11 mouse cellular contexts compared by ENCODE assay signal in the genomic region with DNA sequence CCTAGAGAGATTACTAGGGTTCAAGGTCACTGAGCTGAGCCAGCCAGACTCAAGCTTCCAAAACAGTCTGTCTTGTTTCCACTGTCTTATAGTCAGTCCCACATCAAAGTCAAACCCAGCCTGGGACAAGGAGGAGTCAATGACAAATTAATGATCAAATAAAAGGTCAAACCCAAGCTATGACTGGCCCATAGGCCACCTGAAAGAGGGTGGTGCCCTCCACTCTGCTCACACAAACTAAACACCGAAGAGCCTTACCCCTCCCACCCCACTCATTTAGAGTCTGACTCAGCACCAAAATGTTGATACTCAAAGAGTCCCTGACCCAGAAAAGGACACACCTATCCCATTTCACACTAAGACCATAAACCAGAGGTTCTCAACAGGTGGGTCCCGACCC. TPM values are rescaled to one million over a fixed set of nuclear protein-coding genes. Genes with fewer than 3 reads are reported as not detected.
A peak's percentile ranks its signal among the peaks of the same experiment; 100 is the strongest.
DNase-seq lines count a peak whose midpoint lies in the region; ATAC-seq and TF ChIP-seq lines count a peak whose summit lies in the region.
"Had no signal": no experiment of that assay in that cellular context is flagged by ENCODE, and none has a peak within 500 bp of the region (broad histone marks: within the 10 kb centered on the region; RNA-seq: fewer than 3 reads in every experiment).

No protein-coding gene starts in this region.

- peaks cover 8% of the 10 kb centered on the region for H3K4me1 ChIP-seq in forebrain, embryonic 14.5 days (ENCODE audit: control insufficient read depth, insufficient read depth, low read length)
- peaks cover 7% of the 10 kb centered on the region; the same call in 1 of the 2 replicates for H3K4me1 ChIP-seq in forebrain, embryonic 11.5 days (replicated peaks; ENCODE audit: control insufficient read depth, insufficient read depth, low read length)
- H3K4me1 ChIP-seq in limb, embryonic 10.5 days = peaks cover 16% of the 10 kb centered on the region

- H3K79me2 ChIP-seq in myocyte (ENCODE audit: control insufficient read depth, insufficient read depth) = peaks cover 25% of the 10 kb centered on the region

- ATAC-seq in forebrain, embryonic 14.5 days = no peak
- no peak for ATAC-seq in forebrain, embryonic 11.5 days (replicated peaks; ENCODE audit: low FRiP score)

- peaks cover 32% of the 10 kb centered on the region for H3K36me3 ChIP-seq in forebrain, embryonic 14.5 days (ENCODE audit: control insufficient read depth, insufficient read depth, low read length)
- H3K36me3 ChIP-seq in forebrain, embryonic 11.5 days (ENCODE audit: control insufficient read depth, insufficient read depth, low read length) = peaks cover 3% of the 10 kb centered on the region; the same call in 1 of the 2 replicates
- peaks cover 34% of the 10 kb centered on the region for H3K36me3 ChIP-seq in limb, embryonic 10.5 days
- peaks cover 12% of the 10 kb centered on the region for H3K36me3 ChIP-seq in myocyte (ENCODE audit: control insufficient read depth, insufficient read depth)

- H3ac ChIP-seq in myocyte (ENCODE audit: control insufficient read depth, insufficient read length) = no peak overlapping the region

- no peaks in the 10 kb centered on the region for H3K27me3 ChIP-seq in forebrain, embryonic 14.5 days (replicated peaks; ENCODE audit: control insufficient read depth, insufficient read depth, low read length)
- H3K27me3 ChIP-seq in forebrain, embryonic 11.5 days (ENCODE audit: control insufficient read depth, insufficient read depth, low read length) = no peaks in the 10 kb centered on the region
- H3K27me3 ChIP-seq in limb, embryonic 10.5 days (ENCODE audit: low read depth, poor library complexity, severe bottlenecking) = no peaks in the 10 kb centered on the region
- H3K27me3 ChIP-seq in myocyte (ENCODE audit: control insufficient read depth, insufficient read depth, insufficient read length) = no peaks in the 10 kb centered on the region
- H3K27me3 ChIP-seq: CH12.LX had no signal

- H3K9ac ChIP-seq in forebrain, embryonic 14.5 days (ENCODE audit: low read length) = no peak overlapping the region
- H3K9ac ChIP-seq in forebrain, embryonic 11.5 days (ENCODE audit: low read length) = no peak overlapping the region; the same call in 1 of the 2 replicates

- H3K4me3 ChIP-seq in forebrain, embryonic 14.5 days (ENCODE audit: low read depth, low read length) = no peak overlapping the region
- no peak overlapping the region for H3K4me3 ChIP-seq in forebrain, embryonic 11.5 days (ENCODE audit: low read depth, low read length)
- H3K4me3 ChIP-seq in limb, embryonic 10.5 days = peak overlapping the region; percentile 74; the same call in 1 of the 2 replicates
- H3K4me3 ChIP-seq in myocyte = no peak overlapping the region

- no peak for DNase-seq in forebrain, embryonic 14.5 days (ENCODE audit: low spot score)
- DNase-seq in forebrain, embryonic 11.5 days (ENCODE audit: low spot score) = no peak
- peak; percentile 73 for DNase-seq in kidney, adult 9 months
- no peak for DNase-seq in kidney, adult 18-20 months
- no peak for DNase-seq in limb, embryonic 10.5 days (ENCODE audit: low spot score)
- no peak for DNase-seq in ovary, postnatal 10 days (ENCODE audit: low spot score)
- DNase-seq in adrenal gland, postnatal 36 days = no peak
- DNase-seq: cerebellum, adult 2 months; thymus, postnatal 25 days had no signal

- H3K9me3 ChIP-seq in forebrain, embryonic 14.5 days (replicated peaks; ENCODE audit: control insufficient read depth, low read length) = no peaks in the 10 kb centered on the region
- no peaks in the 10 kb centered on the region for H3K9me3 ChIP-seq in forebrain, embryonic 11.5 days (ENCODE audit: control insufficient read depth, low read length)
- no peaks in the 10 kb centered on the region for H3K9me3 ChIP-seq in limb, embryonic 10.5 days (replicated peaks)

- H3K27ac ChIP-seq in forebrain, embryonic 14.5 days (ENCODE audit: low read depth, low read length) = no peak overlapping the region
- H3K27ac ChIP-seq in forebrain, embryonic 11.5 days (ENCODE audit: low read depth, low read length) = no peak overlapping the region
- no peak overlapping the region for H3K27ac ChIP-seq in limb, embryonic 10.5 days

- TF ChIP-seq POLR2A in myocyte (IDR thresholded peaks at IDR 0.05; ENCODE audit: insufficient read length, low read depth) = no peak

- H3K4me2 ChIP-seq in forebrain, embryonic 14.5 days (ENCODE audit: low read length) = peak overlapping the region; percentile 82
- H3K4me2 ChIP-seq in forebrain, embryonic 11.5 days (ENCODE audit: low read depth, low read length, severe bottlenecking) = no peak overlapping the region
- peak overlapping the region; percentile 97 for H3K4me2 ChIP-seq in myocyte (ENCODE audit: low read depth)

- 92% methylated on average over 2 of the region's 2 CpGs for WGBS in forebrain, embryonic 14.5 days
- WGBS in forebrain, embryonic 11.5 days = 92% methylated on average over 2 of the region's 2 CpGs
- WGBS in limb, embryonic 10.5 days = 89% methylated on average over 2 of the region's 2 CpGs

TF ChIP-seq in myocyte, 11 proteins besides CTCF, POLR2A, EP300 and RAD21:
- no peak for TF ChIP-seq CEBPB (IDR thresholded peaks at IDR 0.05; ENCODE audit: insufficient read depth, poor library complexity, severe bottlenecking)
- no peak for TF ChIP-seq E2F4 (IDR thresholded peaks at IDR 0.05; ENCODE audit: insufficient read depth)
- TF ChIP-seq TCF12 (IDR thresholded peaks at IDR 0.05; ENCODE audit: insufficient read depth, poor library complexity, severe bottlenecking) = no peak
- TF ChIP-seq MYOD1 (IDR thresholded peaks at IDR 0.05; ENCODE audit: control insufficient read depth in 1 of 3, insufficient read length in 2 of 3, low read depth in 2 of 3) = no peak
- TF ChIP-seq REST (IDR thresholded peaks at IDR 0.05; ENCODE audit: insufficient read depth, insufficient read length) = no peak
- no peak for TF ChIP-seq SRF (IDR thresholded peaks at IDR 0.05; ENCODE audit: control insufficient read depth, insufficient read length, low read depth)
- no peak for TF ChIP-seq TCF3 (IDR thresholded peaks at IDR 0.05; ENCODE audit: insufficient read length, low read depth)
- no peak for TF ChIP-seq USF1 (IDR thresholded peaks at IDR 0.05; ENCODE audit: low read depth)
- no peak for TF ChIP-seq MYOG (IDR thresholded peaks at IDR 0.05; ENCODE audit: control insufficient read depth in 1 of 3, insufficient read depth in 1 of 3, insufficient read length in 2 of 3, low read depth in 2 of 3)
- TF ChIP-seq MAX (IDR thresholded peaks at IDR 0.05; ENCODE audit: low read depth) = no peak
- TF ChIP-seq POLR2AphosphoS2 (IDR thresholded peaks at IDR 0.05; ENCODE audit: insufficient read length, low read depth) = no peak

RNA-seq across cellular contexts. Expression of a gene that starts 10.5 kb away (rescaled TPM):
- 2.3 and 3.5 TPM in 2 replicates for polyA plus RNA-seq in forebrain, embryonic 14.5 days (2014; fragmentation: Nextera tagmentation; extraction: Ambion mirVana)
- polyA plus RNA-seq in forebrain, embryonic 11.5 days (2014; fragmentation: Nextera tagmentation; extraction: Ambion mirVana) = 2.7 and 3.3 TPM in 2 replicates
- polyA plus RNA-seq in limb, embryonic 10.5 days (2016; fragmentation: Nextera tagmentation; extraction: Ambion mirVana) = 1.7 and 2.7 TPM in 2 replicates
- 1.0 TPM for polyA plus RNA-seq in myocyte (2012; fragmentation: generic; extraction: Trizol)
- total RNA-seq in adrenal gland, postnatal 36 days (2021) = 1 to 10 TPM; 2.1 to 4.3 TPM

RNA-seq across cellular contexts. Expression of a gene that starts 16.7 kb away (rescaled TPM):
- polyA plus RNA-seq in forebrain, embryonic 14.5 days (2014; fragmentation: Nextera tagmentation; extraction: Ambion mirVana) = 8.3 and 16.9 TPM in 2 replicates
- polyA plus RNA-seq in forebrain, embryonic 11.5 days (2014; fragmentation: Nextera tagmentation; extraction: Ambion mirVana) = 28.8 and 31.4 TPM in 2 replicates
- polyA plus RNA-seq in limb, embryonic 10.5 days (2016; fragmentation: Nextera tagmentation; extraction: Ambion mirVana) = 35.0 and 38.7 TPM in 2 replicates
- 18.7 TPM for polyA plus RNA-seq in myocyte (2012; fragmentation: generic; extraction: Trizol)
- 10 to 100 TPM; 16.8 to 20.2 TPM for total RNA-seq in adrenal gland, postnatal 36 days (2021)

RNA-seq across cellular contexts. Expression of a gene that starts 16.8 kb away (rescaled TPM):
- 54.7 and 56.5 TPM in 2 replicates for polyA plus RNA-seq in forebrain, embryonic 14.5 days (2014; fragmentation: Nextera tagmentation; extraction: Ambion mirVana)
- 72.1 and 73.4 TPM in 2 replicates for polyA plus RNA-seq in forebrain, embryonic 11.5 days (2014; fragmentation: Nextera tagmentation; extraction: Ambion mirVana)
- 68.8 and 76.1 TPM in 2 replicates for polyA plus RNA-seq in limb, embryonic 10.5 days (2016; fragmentation: Nextera tagmentation; extraction: Ambion mirVana)
- 53.7 TPM for polyA plus RNA-seq in myocyte (2012; fragmentation: generic; extraction: Trizol)
- total RNA-seq in adrenal gland, postnatal 36 days (2021) = 10 to 100 TPM; 85.9 to 94.4 TPM

RNA-seq across cellular contexts. Expression of a gene that starts 20.3 kb away (rescaled TPM):
- 0.38 and 1.3 TPM in 2 replicates for polyA plus RNA-seq in forebrain, embryonic 14.5 days (2014; fragmentation: Nextera tagmentation; extraction: Ambion mirVana)
- polyA plus RNA-seq in forebrain, embryonic 11.5 days (2014; fragmentation: Nextera tagmentation; extraction: Ambion mirVana) = 0.41 and 0.44 TPM in 2 replicates
- polyA plus RNA-seq in limb, embryonic 10.5 days (2016; fragmentation: Nextera tagmentation; extraction: Ambion mirVana) = 0.24 TPM in 1 of 2 replicates, not detected in the other
- polyA plus RNA-seq in myocyte (2012; fragmentation: generic; extraction: Trizol) = 0.53 TPM
- under 1 TPM; 0.30 to 0.46 TPM for total RNA-seq in adrenal gland, postnatal 36 days (2021)

RNA-seq across cellular contexts. Expression of a gene that starts 25.5 kb away (rescaled TPM):
- 31.8 and 37.2 TPM in 2 replicates for polyA plus RNA-seq in forebrain, embryonic 14.5 days (2014; fragmentation: Nextera tagmentation; extraction: Ambion mirVana)
- 33.8 and 34.0 TPM in 2 replicates for polyA plus RNA-seq in forebrain, embryonic 11.5 days (2014; fragmentation: Nextera tagmentation; extraction: Ambion mirVana)
- 31.6 and 42.2 TPM in 2 replicates for polyA plus RNA-seq in limb, embryonic 10.5 days (2016; fragmentation: Nextera tagmentation; extraction: Ambion mirVana)
- polyA plus RNA-seq in myocyte (2012; fragmentation: generic; extraction: Trizol) = 16.5 TPM
- 10 to 100 TPM; 22.8 to 24.3 TPM for total RNA-seq in adrenal gland, postnatal 36 days (2021)
